In the genomic region with DNA sequence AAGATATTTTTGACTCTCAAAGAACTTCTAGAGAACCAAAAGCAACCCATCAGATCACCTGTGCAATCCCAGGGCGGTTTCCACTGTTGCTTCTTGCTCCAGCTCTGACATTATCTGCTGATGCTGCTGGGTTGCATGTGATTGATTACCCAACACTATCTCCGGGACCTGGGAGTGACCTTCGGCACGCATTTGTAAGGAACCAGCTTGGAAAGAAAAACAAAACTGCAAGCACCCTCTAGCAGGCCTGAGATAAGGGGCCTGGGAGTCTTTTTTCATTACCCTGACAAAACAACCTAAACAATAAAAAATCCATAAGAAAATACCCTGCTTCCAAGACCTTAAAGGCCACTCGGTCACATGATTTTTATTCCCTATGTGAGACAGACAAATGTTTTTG, we compare ENCODE assay signal across 15 mouse cellular contexts. TPM values are rescaled to one million over a fixed set of nuclear protein-coding genes. Genes with fewer than 3 reads are reported as not detected.
DNase-seq lines count a peak whose midpoint lies in the region; ATAC-seq lines count a peak whose summit lies in the region.
"Had no signal": no experiment of that assay in that cellular context is flagged by ENCODE, and none has a peak within 500 bp of the region (broad histone marks: within the 10 kb centered on the region; RNA-seq: fewer than 3 reads in every experiment).

No protein-coding gene starts in this region.

- H3K4me2 ChIP-seq in midbrain, embryonic 11.5 days, result no peak overlapping the region
- no peak overlapping the region for H3K4me2 ChIP-seq in midbrain, embryonic 13.5 days (replicated peaks)
- H3K4me2 ChIP-seq: forebrain, embryonic 15.5 days; hindbrain, embryonic 12.5 days; limb, embryonic 15.5 days had no signal

- 46% methylated on average over 5 of the region's 5 CpGs for WGBS in midbrain, embryonic 11.5 days
- 51% methylated on average over 5 of the region's 5 CpGs for WGBS in midbrain, embryonic 13.5 days

- ATAC-seq in midbrain, embryonic 11.5 days (ENCODE audit: low FRiP score), result no peak
- no peak for ATAC-seq in midbrain, embryonic 13.5 days
- no peak for ATAC-seq in activated CD4-positive, CD25-positive, alpha-beta regulatory T cell, adult 4 months
- ATAC-seq: forebrain, embryonic 15.5 days; Patski had no signal

- H3K4me1 ChIP-seq in midbrain, embryonic 11.5 days (ENCODE audit: control insufficient read depth, insufficient read depth, low read length), result no peaks in the 10 kb centered on the region
- H3K4me1 ChIP-seq in midbrain, embryonic 13.5 days (replicated peaks), result no peaks in the 10 kb centered on the region
- H3K4me1 ChIP-seq: hindbrain, embryonic 12.5 days had no signal

- H3K9me3 ChIP-seq in midbrain, embryonic 11.5 days (ENCODE audit: control insufficient read depth, low read length), result no peaks in the 10 kb centered on the region
- H3K9me3 ChIP-seq in midbrain, embryonic 13.5 days, result no peaks in the 10 kb centered on the region
- H3K9me3 ChIP-seq: forebrain, embryonic 15.5 days; hindbrain, embryonic 12.5 days; limb, embryonic 15.5 days had no signal

- H3K27me3 ChIP-seq in midbrain, embryonic 11.5 days (ENCODE audit: control insufficient read depth, insufficient read depth, low read length), result no peaks in the 10 kb centered on the region
- H3K27me3 ChIP-seq in midbrain, embryonic 13.5 days, result no peaks in the 10 kb centered on the region
- H3K27me3 ChIP-seq: forebrain, embryonic 15.5 days; hindbrain, embryonic 12.5 days; limb, embryonic 15.5 days; Patski had no signal

- DNase-seq in midbrain, embryonic 11.5 days (ENCODE audit: low spot score, missing footprints), result peak; percentile 81
- DNase-seq in embryo, embryonic 9.5 days (ENCODE audit: extremely low spot score), result peak; percentile 61
- peak; percentile 57 to 71 for DNase-seq in kidney, postnatal 25 days
- DNase-seq in mesoderm, embryonic 11.5 days (ENCODE audit: low read depth, low spot score), result peak; percentile 65
- DNase-seq in left cerebral cortex, postnatal 36 days (ENCODE audit: low spot score in 2 of 2), result no peak
- no peak for DNase-seq in frontal cortex, adult 2 months (ENCODE audit: extremely low spot score in 1 of 2, low spot score in 1 of 2)
- DNase-seq: cerebellum, adult 9-10 months; gastrocnemius, postnatal 10 days had no signal

- H3K27ac ChIP-seq in midbrain, embryonic 11.5 days (ENCODE audit: low read depth, low read length), result no peak overlapping the region
- no peak overlapping the region for H3K27ac ChIP-seq in midbrain, embryonic 13.5 days
- H3K27ac ChIP-seq: forebrain, embryonic 15.5 days; hindbrain, embryonic 12.5 days; left cerebral cortex, adult 2 months; limb, embryonic 15.5 days had no signal

- intact Hi-C loops in left cerebral cortex, postnatal 36 days (cut with DNase I), result no loop called here

- H3K36me3 ChIP-seq in midbrain, embryonic 11.5 days (ENCODE audit: control insufficient read depth, insufficient read depth, low read length), result no peaks in the 10 kb centered on the region
- H3K36me3 ChIP-seq in midbrain, embryonic 13.5 days, result no peaks in the 10 kb centered on the region
- H3K36me3 ChIP-seq: forebrain, embryonic 15.5 days; hindbrain, embryonic 12.5 days; limb, embryonic 15.5 days had no signal

- no peak overlapping the region for H3K4me3 ChIP-seq in midbrain, embryonic 11.5 days (ENCODE audit: low read depth, low read length)
- no peak overlapping the region for H3K4me3 ChIP-seq in midbrain, embryonic 13.5 days (replicated peaks)
- H3K4me3 ChIP-seq: forebrain, embryonic 15.5 days; hindbrain, embryonic 12.5 days; left cerebral cortex, adult 2 months; limb, embryonic 15.5 days had no signal

- H3K9ac ChIP-seq in midbrain, embryonic 11.5 days (ENCODE audit: low read length), result no peak overlapping the region
- no peak overlapping the region for H3K9ac ChIP-seq in midbrain, embryonic 13.5 days (replicated peaks)
- H3K9ac ChIP-seq: forebrain, embryonic 15.5 days; hindbrain, embryonic 12.5 days; limb, embryonic 15.5 days had no signal

RNA-seq across cellular contexts. Expression of gene Fzd4, which starts 19.0 kb away (rescaled TPM):
- 2.0 and 2.6 TPM in 2 replicates for polyA plus RNA-seq in midbrain, embryonic 11.5 days (2014; fragmentation: Nextera tagmentation; extraction: Ambion mirVana)
- polyA plus RNA-seq in midbrain, embryonic 13.5 days (2015; fragmentation: Nextera tagmentation; extraction: Ambion mirVana), result 1.2 and 1.3 TPM in 2 replicates
- 1 to 10 TPM; 6.5 to 6.7 TPM for total RNA-seq in left cerebral cortex, postnatal 36 days (2021)
- not detected for polyA plus RNA-seq in activated CD4-positive, CD25-positive, alpha-beta regulatory T cell, adult 4 months (2017; shearing (Covaris generic))
- polyA plus RNA-seq in frontal cortex, adult 2 months (2012; rRNA removed), result 4.7 and 5.0 TPM in 2 replicates

RNA-seq across cellular contexts. Expression of gene Tmem135, which starts 19.2 kb away (rescaled TPM):
- polyA plus RNA-seq in midbrain, embryonic 11.5 days (2014; fragmentation: Nextera tagmentation; extraction: Ambion mirVana), result 15.1 and 16.7 TPM in 2 replicates
- 18.2 and 21.4 TPM in 2 replicates for polyA plus RNA-seq in midbrain, embryonic 13.5 days (2015; fragmentation: Nextera tagmentation; extraction: Ambion mirVana)
- 10 to 100 TPM; 57.9 to 77.5 TPM for total RNA-seq in left cerebral cortex, postnatal 36 days (2021)
- 10 to 100 TPM; 18.7 to 24.8 TPM for polyA plus RNA-seq in activated CD4-positive, CD25-positive, alpha-beta regulatory T cell, adult 4 months (2017; shearing (Covaris generic))
- 35.3 and 37.5 TPM in 2 replicates for polyA plus RNA-seq in frontal cortex, adult 2 months (2012; rRNA removed)

Comparison
In these comparisons a context has a peak if more than half of its experiments do, and no peak if none do; other contexts are left out.
1. DNase-seq: peak in midbrain, embryonic 11.5 days (single experiment), embryo, embryonic 9.5 days (single experiment), kidney, postnatal 25 days (2 of 2) and mesoderm, embryonic 11.5 days (single experiment); none in left cerebral cortex, postnatal 36 days (0 of 2) and frontal cortex, adult 2 months (0 of 2).